Mouse (Mus musculus): Measurements from ENCODE around the gene Cblc. TPM values are rescaled to one million over a fixed set of nuclear protein-coding genes. Genes with fewer than 3 reads are reported as not detected.
"Not testable (repeated sequence)": the region's sequence is repeated elsewhere in the genome, so short reads cannot be mapped to it uniquely, and the experiment has no call there.

The Cblc gene
- polyA plus RNA-seq, 1 experiment from 2014 or later, result 14.0 TPM

GRCm38 (mm10) chr7:19796254-19796653 is 355 bp downstream of the Cblc start:
- Histone ChIP-seq H3K36me3 (ENCODE audit: control insufficient read depth, insufficient read depth, low read length) (no peaks in the 10 kb centered on the region), H3K27ac (ENCODE audit: low read depth) (no peak overlapping the region), H3K4me3 (ENCODE audit: low read depth, low read length) (peak overlapping the region; percentile 33), H3K27me3 (replicated peaks; ENCODE audit: control insufficient read depth, insufficient read depth, low read length) (peaks cover 19% of the 10 kb centered on the region), H3K9ac (ENCODE audit: low read length) (peak overlapping the region; percentile 34), H3K9me3 (ENCODE audit: control insufficient read depth, low read length) (no peaks in the 10 kb centered on the region), H3K4me2 (ENCODE audit: low read length) (peak overlapping the region; percentile 40), H3K4me1 (replicated peaks; ENCODE audit: control insufficient read depth, insufficient read depth, low read length) (no peaks in the 10 kb centered on the region)
- WGBS, result 8% methylated on average over 18 of the region's 18 CpGs
- DNase-seq (ENCODE audit: low spot score) (no peak), ATAC-seq (replicated peaks; ENCODE audit: low FRiP score, low TSS enrichment, low read depth) (no peak)

GRCm38 (mm10) chr7:19795236-19795635 is 1.4 kb downstream of the Cblc start:
- WGBS, result 63% methylated on average over 2 of the region's 2 CpGs
- H3K4me2 ChIP-seq (ENCODE audit: low read length), result no peak overlapping the region
- H3K9ac ChIP-seq (ENCODE audit: low read length), result no peak overlapping the region
- H3K4me1 ChIP-seq (replicated peaks; ENCODE audit: control insufficient read depth, insufficient read depth, low read length), result no peaks in the 10 kb centered on the region
- H3K9me3 ChIP-seq (ENCODE audit: control insufficient read depth, low read length), result no peaks in the 10 kb centered on the region
- H3K27me3 ChIP-seq (replicated peaks; ENCODE audit: control insufficient read depth, insufficient read depth, low read length), result peaks cover 19% of the 10 kb centered on the region
- ATAC-seq (replicated peaks; ENCODE audit: low FRiP score, low TSS enrichment, low read depth) (no peak), DNase-seq (ENCODE audit: low spot score) (no peak)
- H3K4me3 ChIP-seq (ENCODE audit: low read depth, low read length), result no peak overlapping the region
- H3K36me3 ChIP-seq (ENCODE audit: control insufficient read depth, insufficient read depth, low read length), result no peaks in the 10 kb centered on the region
- H3K27ac ChIP-seq (ENCODE audit: low read depth), result no peak overlapping the region

GRCm38 (mm10) chr7:19792701-19793630 is 3.6 kb downstream of the Cblc start:
- Histone ChIP-seq H3K9ac (ENCODE audit: low read length) (no peak overlapping the region), H3K4me3 (ENCODE audit: low read depth, low read length) (no peak overlapping the region), H3K4me1 (replicated peaks; ENCODE audit: control insufficient read depth, insufficient read depth, low read length) (no peaks in the 10 kb centered on the region), H3K27me3 (replicated peaks; ENCODE audit: control insufficient read depth, insufficient read depth, low read length) (peaks cover 19% of the 10 kb centered on the region), H3K36me3 (ENCODE audit: control insufficient read depth, insufficient read depth, low read length) (no peaks in the 10 kb centered on the region), H3K27ac (ENCODE audit: low read depth) (no peak overlapping the region), H3K9me3 (ENCODE audit: control insufficient read depth, low read length) (no peaks in the 10 kb centered on the region), H3K4me2 (ENCODE audit: low read length) (no peak overlapping the region)
- 83% methylated on average over 19 of the region's 19 CpGs for WGBS
- no peak for DNase-seq (ENCODE audit: low spot score)
- no peak for ATAC-seq (replicated peaks; ENCODE audit: low FRiP score, low TSS enrichment, low read depth)

- not testable (repeated sequence) for H3K27ac ChIP-seq (ENCODE audit: low read depth); H3K4me2 ChIP-seq (ENCODE audit: low read length); H3K36me3 ChIP-seq (ENCODE audit: control insufficient read depth, insufficient read depth, low read length); DNase-seq (ENCODE audit: low spot score); H3K9me3 ChIP-seq (ENCODE audit: control insufficient read depth, low read length); H3K4me3 ChIP-seq (ENCODE audit: low read depth, low read length); ATAC-seq (replicated peaks; ENCODE audit: low FRiP score, low TSS enrichment, low read depth); H3K4me1 ChIP-seq (replicated peaks; ENCODE audit: control insufficient read depth, insufficient read depth, low read length); H3K9ac ChIP-seq (ENCODE audit: low read length)
- H3K27me3 ChIP-seq (replicated peaks; ENCODE audit: control insufficient read depth, insufficient read depth, low read length), result peaks cover 10% of the 10 kb centered on the region
- WGBS, result 83% methylated on average over 2 of the region's 2 CpGs
Observed at GRCm38 (mm10) chr7:19791504-19791903, 5.1 kb downstream of the Cblc start.

GRCm38 (mm10) chr7:19789904-19790347 is 6.7 kb downstream of the Cblc start:
- DNase-seq (ENCODE audit: low spot score) (peak; percentile 99), ATAC-seq (replicated peaks; ENCODE audit: low FRiP score, low TSS enrichment, low read depth) (peak; percentile 63; the same call in 1 of the 2 replicates)
- Histone ChIP-seq H3K9me3 (ENCODE audit: control insufficient read depth, low read length) (no peaks in the 10 kb centered on the region), H3K9ac (ENCODE audit: low read length) (peak overlapping the region; percentile 37; the same call in 1 of the 2 replicates), H3K4me2 (ENCODE audit: low read length) (peak overlapping the region; percentile 61), H3K36me3 (ENCODE audit: control insufficient read depth, insufficient read depth, low read length) (no peaks in the 10 kb centered on the region), H3K27me3 (replicated peaks; ENCODE audit: control insufficient read depth, insufficient read depth, low read length) (no peaks in the 10 kb centered on the region), H3K4me1 (replicated peaks; ENCODE audit: control insufficient read depth, insufficient read depth, low read length) (no peaks in the 10 kb centered on the region), H3K27ac (ENCODE audit: low read depth) (no peak overlapping the region), H3K4me3 (ENCODE audit: low read depth, low read length) (peak overlapping the region; percentile 21; the same call in 1 of the 2 replicates)
- WGBS, result 2% methylated on average over 19 of the region's 19 CpGs

- DNase-seq (ENCODE audit: low spot score), result no peak
- 0 out of 2 replicates have a peak, but pooled peaks cover 4% of the 10 kb centered on the region for H3K9me3 ChIP-seq (ENCODE audit: control insufficient read depth, low read length)
Observed at GRCm38 (mm10) chr7:19785874-19786458, 10.6 kb downstream of the Cblc start.

GRCm38 (mm10) chr7:19784764-19785535 is 11.7 kb downstream of the Cblc start:
- no peaks in the 10 kb centered on the region for H3K27me3 ChIP-seq (replicated peaks; ENCODE audit: control insufficient read depth, insufficient read depth, low read length)
- no peak overlapping the region for H3K4me2 ChIP-seq (ENCODE audit: low read length)
- DNase-seq (ENCODE audit: low spot score), result no peak
- 0 out of 2 replicates have a peak overlapping the region, but pooled peaks have one; percentile 16 for H3K9ac ChIP-seq (ENCODE audit: low read length)
- ATAC-seq (replicated peaks; ENCODE audit: low FRiP score, low TSS enrichment, low read depth), result no peak
- WGBS, result 25% methylated on average over 11 of the region's 11 CpGs
- no peak overlapping the region for H3K4me3 ChIP-seq (ENCODE audit: low read depth, low read length)
- H3K9me3 ChIP-seq (ENCODE audit: control insufficient read depth, low read length), result 0 out of 2 replicates have a peak, but pooled peaks cover 4% of the 10 kb centered on the region
- H3K4me1 ChIP-seq (replicated peaks; ENCODE audit: control insufficient read depth, insufficient read depth, low read length), result no peaks in the 10 kb centered on the region
- H3K36me3 ChIP-seq (ENCODE audit: control insufficient read depth, insufficient read depth, low read length), result no peaks in the 10 kb centered on the region
- no peak overlapping the region for H3K27ac ChIP-seq (ENCODE audit: low read depth)

More at GRCm38 (mm10) chr7:19785874-19786458, 10.6 kb downstream of the Cblc start:
- ATAC-seq (replicated peaks; ENCODE audit: low FRiP score, low TSS enrichment, low read depth), result no peak
- Histone ChIP-seq H3K4me1 (replicated peaks; ENCODE audit: control insufficient read depth, insufficient read depth, low read length) (no peaks in the 10 kb centered on the region), H3K9ac (ENCODE audit: low read length) (no peak overlapping the region), H3K4me2 (ENCODE audit: low read length) (no peak overlapping the region), H3K27ac (ENCODE audit: low read depth) (no peak overlapping the region), H3K27me3 (replicated peaks; ENCODE audit: control insufficient read depth, insufficient read depth, low read length) (no peaks in the 10 kb centered on the region), H3K4me3 (ENCODE audit: low read depth, low read length) (no peak overlapping the region), H3K36me3 (ENCODE audit: control insufficient read depth, insufficient read depth, low read length) (no peaks in the 10 kb centered on the region)
- WGBS, result 41% methylated on average over 12 of the region's 12 CpGs

GRCm38 (mm10) chr7:19783630-19784029 is 13.0 kb downstream of the Cblc start:
- H3K4me3 ChIP-seq (ENCODE audit: low read depth, low read length), result no peak overlapping the region
- H3K4me2 ChIP-seq (ENCODE audit: low read length), result no peak overlapping the region
- H3K4me1 ChIP-seq (replicated peaks; ENCODE audit: control insufficient read depth, insufficient read depth, low read length), result no peaks in the 10 kb centered on the region
- no peak for DNase-seq (ENCODE audit: low spot score)
- 72% methylated on average over 8 of the region's 8 CpGs for WGBS
- H3K27ac ChIP-seq (ENCODE audit: low read depth), result no peak overlapping the region
- no peaks in the 10 kb centered on the region for H3K27me3 ChIP-seq (replicated peaks; ENCODE audit: control insufficient read depth, insufficient read depth, low read length)
- no peak overlapping the region for H3K9ac ChIP-seq (ENCODE audit: low read length)
- no peak for ATAC-seq (replicated peaks; ENCODE audit: low FRiP score, low TSS enrichment, low read depth)
- H3K9me3 ChIP-seq (ENCODE audit: control insufficient read depth, low read length), result 0 out of 2 replicates have a peak, but pooled peaks cover 4% of the 10 kb centered on the region
- no peaks in the 10 kb centered on the region for H3K36me3 ChIP-seq (ENCODE audit: control insufficient read depth, insufficient read depth, low read length)
